Mouse (Mus musculus) testis, adult 2 months (tissue): ENCODE data around the gene Tlx2. TPM values are rescaled to one million over a fixed set of nuclear protein-coding genes. Genes with fewer than 3 reads are reported as not detected.

Experiments used
- H3K27ac ChIP-seq: fragments of 200-500 bp; 2 replicates; pipeline ENCODE4 v1.5.1; 2012; ENCODE audit warnings: low read depth, low read length; ENCODE audit not compliant: control insufficient read depth, insufficient read depth
- H3K27me3 ChIP-seq: fragments of 200-500 bp; 2 replicates; pipeline ENCODE4 v1.6.1; 2012; ENCODE audit warnings: mild to moderate bottlenecking, low read length, moderate library complexity; ENCODE audit not compliant: control insufficient read depth, insufficient read depth
- H3K36me3 ChIP-seq: fragments of 200-500 bp; 2 replicates; pipeline ENCODE4 v1.6.1; 2012; ENCODE audit warnings: mild to moderate bottlenecking, low read length; ENCODE audit not compliant: control insufficient read depth, insufficient read depth
- H3K4me1 ChIP-seq: fragments of 200-500 bp; 2 replicates; pipeline ENCODE4 v1.6.1; 2012; ENCODE audit warnings: low read length; ENCODE audit not compliant: control insufficient read depth, insufficient read depth
- H3K4me3 ChIP-seq: fragments of 200-500 bp; 2 replicates; pipeline ENCODE4 v1.5.1; 2012; ENCODE audit warnings: low read depth, mild to moderate bottlenecking, low read length, moderate library complexity, mixed read lengths; ENCODE audit not compliant: control insufficient read depth
- CTCF ChIP-seq: fragments of 200-500 bp; IDR thresholded peaks from 2 replicates; pipeline ENCODE4 v1.5.1; 2012; ENCODE audit warnings: low read depth, mild to moderate bottlenecking, inconsistent platforms, low read length, moderate library complexity; ENCODE audit not compliant: control insufficient read depth, insufficient read depth, insufficient replicate concordance
- POLR2A ChIP-seq: fragments of 200-500 bp; IDR thresholded peaks from 2 replicates; pipeline ENCODE4 v1.6.1; 2012; ENCODE audit warnings: low read depth, mild to moderate bottlenecking, inconsistent platforms, low read length, moderate library complexity; ENCODE audit not compliant: control insufficient read depth
- polyA plus RNA-seq: library from polyadenylated mRNA; depleted of rRNA; stranded (reverse); fragments of >200 nt; gene quantifications from 2 replicates; pipeline ENCODE4 v1.2.3, GENCODE M21; 2012

Gene Tlx2
- polyA plus RNA-seq, 1 experiment: 0.11 TPM

DNA sequence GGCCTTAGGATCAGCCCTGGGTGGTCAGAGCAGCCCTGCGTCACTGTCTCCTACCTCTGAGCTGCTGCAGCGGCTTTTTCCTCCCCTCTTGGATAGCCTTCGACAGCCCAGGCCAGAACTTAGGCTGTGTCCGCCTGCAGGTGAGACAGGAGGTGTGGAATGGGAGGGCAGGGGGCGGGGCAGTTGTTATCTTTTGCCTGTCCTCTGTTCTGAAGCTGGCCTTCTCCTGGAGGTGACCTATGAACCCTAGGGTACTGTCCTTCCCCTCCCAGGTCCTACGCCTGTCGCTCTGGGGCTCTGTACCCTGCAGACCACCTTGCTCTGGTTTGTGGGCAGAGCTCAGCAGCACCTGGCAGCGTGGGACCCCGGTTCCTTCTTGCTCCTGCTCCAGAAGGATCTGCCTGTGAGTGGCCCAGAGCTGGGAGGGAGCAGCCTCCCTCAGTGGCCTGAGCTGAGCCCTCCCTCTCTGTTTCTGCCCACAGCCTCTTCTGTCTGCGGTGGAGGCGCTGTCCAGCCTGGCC lies 33.1 kb upstream of the Tlx2 start:
- Histone ChIP-seq H3K27me3 (no peaks in the 10 kb centered on the region), H3K4me3 (peak overlapping the region; percentile 99), H3K27ac (no peak overlapping the region), H3K36me3 (no peaks in the 10 kb centered on the region), H3K4me1 (peaks cover 24% of the 10 kb centered on the region)
- TF ChIP-seq POLR2A (no peak), CTCF (no peak)

DNA sequence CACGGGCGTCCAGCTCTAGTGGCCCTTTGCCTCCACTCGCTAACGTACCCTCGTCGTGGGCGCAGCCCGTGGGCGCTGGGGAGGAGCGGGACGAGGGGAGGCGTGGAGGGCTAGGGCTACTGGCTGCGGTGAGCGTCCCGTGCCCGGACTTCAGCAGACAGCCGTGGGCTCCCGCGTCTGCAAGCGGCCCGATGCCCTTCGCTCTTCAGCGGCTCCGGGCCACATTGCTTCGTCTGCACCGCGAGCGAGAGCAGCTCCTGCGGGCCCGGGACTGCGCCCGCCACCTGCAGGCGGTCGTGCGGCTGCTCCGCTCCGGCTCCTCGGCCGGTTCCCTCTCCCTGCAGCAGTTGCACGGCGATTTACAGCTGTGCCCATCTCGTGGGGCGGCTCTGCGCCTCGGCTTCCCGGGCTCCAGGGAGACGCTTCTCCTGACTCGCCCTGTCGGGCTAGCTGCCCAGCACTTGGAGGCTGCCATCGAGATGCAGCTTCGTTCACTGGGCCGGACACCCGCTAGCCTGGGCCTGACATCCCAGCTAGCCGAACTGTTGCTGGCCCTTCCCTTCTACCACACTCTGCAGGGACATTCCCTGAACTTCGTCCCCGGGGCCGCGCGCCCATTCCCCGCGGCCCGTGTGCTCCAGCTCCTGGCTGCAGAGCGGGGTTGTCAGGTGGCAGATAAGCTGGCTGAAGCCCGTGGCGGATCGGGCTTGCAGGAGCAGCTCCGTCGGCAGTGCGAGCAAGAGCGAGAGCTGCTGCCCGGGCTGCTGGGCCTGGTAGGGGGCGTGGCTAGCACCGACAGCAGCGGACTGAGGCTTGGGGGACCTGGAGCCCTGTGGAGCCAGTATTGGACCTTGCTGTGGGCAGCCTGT lies 31.8 kb upstream of the Tlx2 start:
- Histone ChIP-seq H3K27me3 (no peaks in the 10 kb centered on the region), H3K36me3 (no peaks in the 10 kb centered on the region), H3K27ac (peak overlapping the region; percentile 97), H3K4me1 (peaks cover 19% of the 10 kb centered on the region), H3K4me3 (peak overlapping the region; percentile 99)
- TF ChIP-seq POLR2A (no peak; the same call in none of the 2 replicates), CTCF (no peak; the same call in 1 of the 2 replicates)

DNA sequence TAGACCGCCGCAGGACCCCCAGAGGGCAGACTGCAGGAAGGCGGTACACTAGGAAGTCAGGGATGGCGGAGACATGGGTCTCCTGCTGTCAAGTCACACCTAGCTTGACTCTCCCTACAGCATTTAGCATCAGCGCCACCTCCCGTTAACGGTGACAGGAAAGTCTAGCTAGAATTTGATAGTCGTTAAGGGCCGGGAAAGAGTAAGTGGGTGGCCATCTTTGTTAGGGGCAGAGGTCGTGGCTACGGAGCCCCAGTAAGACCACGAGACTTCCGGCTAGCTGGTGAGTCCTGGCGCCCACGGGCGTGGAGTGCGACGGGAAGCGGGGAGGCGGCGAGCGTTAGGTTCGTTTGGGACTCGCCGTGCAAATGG lies 31.2 kb upstream of the Tlx2 start, which contains the start of the genes Ccdc142 and Gm42688:
Gene Ccdc142, plus strand, starts transcription at position 286 of the 372 bp plus-strand sequence.
Gene Gm42688, plus strand, starts transcription at position 302 of the 372 bp plus-strand sequence.
- peaks cover 19% of the 10 kb centered on the region for H3K4me1 ChIP-seq
- peak within 1 kb of the TSS; percentile 99 for H3K4me3 ChIP-seq
- peak within 1 kb of the TSS; percentile 97 for H3K27ac ChIP-seq
- no peaks in the 10 kb centered on the region for H3K27me3 ChIP-seq
- peak; percentile 93 for TF ChIP-seq POLR2A
- peak; percentile 30; the same call in 1 of the 2 replicates for TF ChIP-seq CTCF
- no peaks in the 10 kb centered on the region for H3K36me3 ChIP-seq

DNA sequence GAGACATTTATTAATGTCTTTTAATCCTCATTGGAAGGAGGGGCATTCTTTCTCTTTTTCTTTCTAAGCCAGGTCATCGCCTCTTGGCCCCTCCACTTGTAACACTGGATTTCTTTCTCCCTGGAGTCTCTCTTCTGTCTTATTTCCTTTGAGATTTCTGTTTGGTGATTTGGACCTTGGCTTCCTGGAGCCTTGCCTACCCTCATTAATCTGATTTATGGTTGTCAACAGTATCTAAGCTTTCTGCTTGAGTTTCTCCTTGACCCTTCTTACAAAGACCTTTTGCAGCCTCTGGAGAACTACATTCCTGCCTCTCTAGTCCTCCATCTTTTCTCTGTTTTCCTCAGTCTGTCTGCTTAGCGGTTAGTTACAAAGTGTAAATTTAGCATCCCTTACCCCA lies 28.3 kb upstream of the Tlx2 start:
- 0 out of 2 replicates have a peak overlapping the region, but pooled peaks have one; percentile 0 for H3K27ac ChIP-seq
- no peaks in the 10 kb centered on the region for H3K36me3 ChIP-seq
- no peak overlapping the region for H3K4me3 ChIP-seq
- TF ChIP-seq CTCF (no peak), POLR2A (no peak)
- H3K4me1 ChIP-seq: peaks cover 18% of the 10 kb centered on the region
- no peaks in the 10 kb centered on the region for H3K27me3 ChIP-seq

DNA sequence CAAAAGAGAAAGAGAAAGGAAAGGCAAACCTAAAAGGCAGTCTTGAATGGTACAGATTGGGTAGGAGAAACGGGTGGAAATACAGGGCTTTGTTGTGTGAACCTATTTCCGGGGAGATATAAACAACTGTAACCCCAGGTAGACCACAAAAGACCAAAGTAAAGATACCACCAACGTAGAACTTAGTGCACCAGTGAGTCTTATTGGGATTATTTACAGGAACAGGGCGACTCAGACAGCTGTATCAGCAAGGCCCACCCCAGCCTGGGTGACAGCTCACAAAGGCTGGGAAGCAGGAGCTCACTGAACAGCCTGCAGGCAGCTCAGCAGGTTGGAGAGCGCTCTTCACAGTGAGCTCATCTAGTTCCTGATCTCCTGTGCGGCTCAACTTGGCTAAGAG lies 25.9 kb upstream of the Tlx2 start:
- Histone ChIP-seq H3K4me1 (peaks cover 4% of the 10 kb centered on the region), H3K27me3 (no peaks in the 10 kb centered on the region), H3K36me3 (no peaks in the 10 kb centered on the region), H3K27ac (no peak overlapping the region), H3K4me3 (no peak overlapping the region)
- TF ChIP-seq CTCF (no peak), POLR2A (no peak)

DNA sequence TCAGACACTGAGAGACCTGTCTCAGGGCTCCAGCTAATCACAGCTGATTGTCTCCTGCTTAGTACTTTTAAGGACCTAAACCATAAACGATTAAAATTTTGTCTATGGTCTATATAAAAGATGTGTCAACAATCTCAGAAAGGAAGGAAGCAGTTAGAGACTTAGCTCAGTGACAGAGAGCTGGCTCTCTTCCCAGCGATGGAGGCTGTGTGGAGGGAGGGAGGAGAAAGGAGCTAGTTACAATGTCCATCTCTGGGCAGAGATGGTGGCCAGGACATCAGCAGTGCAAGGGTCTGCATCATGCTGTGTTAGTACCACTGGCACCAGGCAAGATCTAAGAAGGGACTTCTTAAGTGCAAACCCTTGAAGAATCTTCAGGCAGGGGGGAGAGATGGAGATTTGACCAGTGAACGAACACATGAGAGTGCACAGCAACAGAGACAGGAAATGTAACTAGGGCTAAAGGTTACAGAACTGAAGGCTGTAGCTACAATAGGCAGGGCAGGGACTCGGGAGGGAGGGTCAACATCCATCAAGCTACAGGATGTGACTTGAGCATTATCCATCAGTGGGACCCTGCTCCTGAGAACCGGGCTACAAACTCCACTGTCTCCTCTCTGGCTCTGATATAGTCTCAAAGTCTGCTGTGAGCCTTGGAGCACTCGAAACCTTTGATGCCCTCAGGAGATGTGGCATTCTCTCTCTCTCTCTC lies 22.5 kb upstream of the Tlx2 start:
- H3K4me3 ChIP-seq: no peak overlapping the region
- no peak overlapping the region for H3K27ac ChIP-seq
- H3K36me3 ChIP-seq: no peaks in the 10 kb centered on the region
- TF ChIP-seq CTCF: no peak
- TF ChIP-seq POLR2A: no peak
- peaks cover 4% of the 10 kb centered on the region for H3K4me1 ChIP-seq
- no peaks in the 10 kb centered on the region; the same call in 1 of the 2 replicates for H3K27me3 ChIP-seq

DNA sequence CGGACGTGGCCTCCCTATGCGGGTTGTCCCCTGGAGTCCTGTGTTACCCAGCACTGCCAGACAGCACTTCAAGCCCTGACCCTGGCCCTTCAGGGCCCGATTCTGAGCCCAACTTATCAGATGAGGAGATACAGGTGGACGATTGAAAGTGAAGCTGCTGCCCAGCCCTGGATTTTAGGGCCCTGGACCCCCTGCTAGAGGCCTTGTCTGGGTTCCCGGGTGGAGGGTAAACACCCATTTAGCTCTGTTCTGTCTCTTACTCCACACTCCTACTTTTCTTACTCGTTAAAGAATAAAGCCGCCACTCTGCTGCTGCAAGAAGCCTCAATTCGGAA lies 17.8 kb upstream of the Tlx2 start:
- H3K27me3 ChIP-seq: no peaks in the 10 kb centered on the region; the same call in 1 of the 2 replicates
- H3K36me3 ChIP-seq: no peaks in the 10 kb centered on the region
- no peak overlapping the region for H3K27ac ChIP-seq
- H3K4me3 ChIP-seq: no peak overlapping the region; the same call in 1 of the 2 replicates
- TF ChIP-seq POLR2A (no peak), CTCF (no peak)
- peaks cover 12% of the 10 kb centered on the region for H3K4me1 ChIP-seq
